Mouse (Mus musculus): ENCODE measurements around the gene 1700092M07Rik. TPM values are rescaled to one million over a fixed set of nuclear protein-coding genes. Genes with fewer than 3 reads are reported as not detected.

The 1700092M07Rik gene
- polyA plus RNA-seq, 2 experiments: 0.63 to 0.65 TPM

- DNase-seq (ENCODE audit: low read depth in 3 of 3, low spot score in 3 of 3) (no peak), ATAC-seq (ENCODE audit: insufficient read depth) (no peak)
- no peaks in the 10 kb centered on the region for H3K9me3 ChIP-seq (ENCODE audit: control insufficient read depth, low read length)
- no peak for TF ChIP-seq CTCF (IDR thresholded peaks at IDR 0.05; ENCODE audit: low read depth)
- H3K4me2 ChIP-seq (ENCODE audit: low read depth): peak overlapping the region; percentile 95
- H3K36me3 ChIP-seq (replicated peaks; ENCODE audit: control insufficient read depth, insufficient read depth, low read depth): peaks cover 22% of the 10 kb centered on the region
- WGBS (ENCODE audit: insufficient replicate concordance): 3% methylated on average over 14 of the region's 14 CpGs
- peak overlapping the region; percentile 97 for H3K9ac ChIP-seq (replicated peaks)
- peak overlapping the region; percentile 92 for H3K4me3 ChIP-seq (ENCODE audit: insufficient read depth in 1 of 2, low read depth in 2 of 2, low read length in 2 of 2)
- peaks cover 14 to 18% of the 10 kb centered on the region in 2 experiments for H3K4me1 ChIP-seq (replicated peaks; ENCODE audit: control insufficient read depth in 2 of 2, insufficient read depth in 2 of 2, low read length in 1 of 2)
- no peaks in the 10 kb centered on the region for H3K27me3 ChIP-seq (ENCODE audit: control insufficient read depth, insufficient read depth, low read length)
- peak overlapping the region; percentile 86 for H3K27ac ChIP-seq
These were observed 17.0 kb downstream of the 1700092M07Rik start for GRCm38 (mm10) chr19:8757471-8757998.

GRCm38 (mm10) chr19:8758899-8759298 lies 18.4 kb downstream of the 1700092M07Rik start:
- ATAC-seq (ENCODE audit: insufficient read depth) (no peak), DNase-seq (ENCODE audit: low read depth in 3 of 3, low spot score in 3 of 3) (no peak)
- Histone ChIP-seq H3K4me2 (ENCODE audit: low read depth) (peak overlapping the region; percentile 95), H3K27ac (peak overlapping the region; percentile 27), H3K27me3 (ENCODE audit: control insufficient read depth, insufficient read depth, low read length) (no peaks in the 10 kb centered on the region), H3K4me1 (replicated peaks; ENCODE audit: control insufficient read depth in 2 of 2, insufficient read depth in 2 of 2, low read length in 1 of 2) (peaks cover 14 to 18% of the 10 kb centered on the region in 2 experiments), H3K9ac (replicated peaks) (peak overlapping the region; percentile 97), H3K9me3 (ENCODE audit: control insufficient read depth, low read length) (no peaks in the 10 kb centered on the region), H3K4me3 (ENCODE audit: insufficient read depth in 1 of 2, low read depth in 2 of 2, low read length in 2 of 2) (peak overlapping the region in 1 of 2 experiments; percentile 92; a peak in 2 of 4 replicates), H3K36me3 (replicated peaks; ENCODE audit: control insufficient read depth, insufficient read depth, low read depth) (peaks cover 27% of the 10 kb centered on the region)
- TF ChIP-seq CTCF (IDR thresholded peaks at IDR 0.05; ENCODE audit: low read depth) (no peak), EP300 (IDR thresholded peaks at IDR 0.05; ENCODE audit: low read depth) (no peak)
- WGBS (ENCODE audit: insufficient replicate concordance): 26% methylated on average over 2 of the region's 2 CpGs

- DNase-seq (ENCODE audit: low read depth in 3 of 3, low spot score in 3 of 3): no peak
- Histone ChIP-seq H3K4me2 (ENCODE audit: low read depth) (no peak overlapping the region), H3K36me3 (replicated peaks; ENCODE audit: control insufficient read depth, insufficient read depth, low read depth) (peaks cover 36% of the 10 kb centered on the region), H3K4me3 (ENCODE audit: insufficient read depth in 1 of 2, low read depth in 2 of 2, low read length in 2 of 2) (no peak overlapping the region), H3K9me3 (ENCODE audit: control insufficient read depth, low read length) (no peaks in the 10 kb centered on the region; the same call in 1 of the 2 replicates), H3K9ac (replicated peaks) (no peak overlapping the region), H3K27ac (no peak overlapping the region), H3K27me3 (ENCODE audit: control insufficient read depth, insufficient read depth, low read length) (no peaks in the 10 kb centered on the region), H3K4me1 (replicated peaks; ENCODE audit: control insufficient read depth in 2 of 2, insufficient read depth in 2 of 2, low read length in 1 of 2) (peaks cover 13 to 15% of the 10 kb centered on the region in 2 experiments)
- ATAC-seq (ENCODE audit: insufficient read depth): no peak
- TF ChIP-seq CTCF (IDR thresholded peaks at IDR 0.05; ENCODE audit: low read depth): peak; percentile 32; the same call in 1 of the 2 replicates
- TF ChIP-seq EP300 (IDR thresholded peaks at IDR 0.05; ENCODE audit: low read depth): no peak
- 77% methylated on average over 2 of the region's 2 CpGs for WGBS (ENCODE audit: insufficient replicate concordance)
These were observed 20.2 kb downstream of the 1700092M07Rik start for GRCm38 (mm10) chr19:8760757-8761156.

- WGBS (ENCODE audit: insufficient replicate concordance): 82% methylated on average over 4 of the region's 4 CpGs
These were observed 22.8 kb downstream of the 1700092M07Rik start for GRCm38 (mm10) chr19:8763276-8763675.

GRCm38 (mm10) chr19:8765562-8765961 lies 25.0 kb downstream of the 1700092M07Rik start:
- Histone ChIP-seq H3K4me1 (replicated peaks; ENCODE audit: control insufficient read depth in 2 of 2, insufficient read depth in 2 of 2, low read length in 1 of 2) (peaks cover 4 to 5% of the 10 kb centered on the region in 2 experiments; a peak in 3 of 4 replicates), H3K4me2 (ENCODE audit: low read depth) (no peak overlapping the region), H3K4me3 (ENCODE audit: insufficient read depth in 1 of 2, low read depth in 2 of 2, low read length in 2 of 2) (no peak overlapping the region), H3K9ac (replicated peaks) (no peak overlapping the region), H3K36me3 (replicated peaks; ENCODE audit: control insufficient read depth, insufficient read depth, low read depth) (peaks cover 84% of the 10 kb centered on the region), H3K9me3 (ENCODE audit: control insufficient read depth, low read length) (no peaks in the 10 kb centered on the region; the same call in 1 of the 2 replicates), H3K27ac (no peak overlapping the region), H3K27me3 (ENCODE audit: control insufficient read depth, insufficient read depth, low read length) (no peaks in the 10 kb centered on the region)
- TF ChIP-seq CTCF (IDR thresholded peaks at IDR 0.05; ENCODE audit: low read depth) (no peak), EP300 (IDR thresholded peaks at IDR 0.05; ENCODE audit: low read depth) (no peak)
- DNase-seq (ENCODE audit: low read depth in 3 of 3, low spot score in 3 of 3) (no peak), ATAC-seq (ENCODE audit: insufficient read depth) (no peak)
- 85% methylated on average over 9 of the region's 9 CpGs for WGBS (ENCODE audit: insufficient replicate concordance)

More at GRCm38 (mm10) chr19:8763276-8763675, 22.8 kb downstream of the 1700092M07Rik start:
- DNase-seq (ENCODE audit: low read depth in 3 of 3, low spot score in 3 of 3): no peak
- peaks cover 62% of the 10 kb centered on the region for H3K36me3 ChIP-seq (replicated peaks; ENCODE audit: control insufficient read depth, insufficient read depth, low read depth)
- no peaks in the 10 kb centered on the region; the same call in 1 of the 2 replicates for H3K9me3 ChIP-seq (ENCODE audit: control insufficient read depth, low read length)
- H3K27me3 ChIP-seq (ENCODE audit: control insufficient read depth, insufficient read depth, low read length): no peaks in the 10 kb centered on the region
- H3K9ac ChIP-seq (replicated peaks): no peak overlapping the region
- no peak for TF ChIP-seq CTCF (IDR thresholded peaks at IDR 0.05; ENCODE audit: low read depth)
- no peak for TF ChIP-seq EP300 (IDR thresholded peaks at IDR 0.05; ENCODE audit: low read depth)
- no peak overlapping the region for H3K4me2 ChIP-seq (ENCODE audit: low read depth)
- H3K4me1 ChIP-seq (replicated peaks; ENCODE audit: control insufficient read depth in 2 of 2, insufficient read depth in 2 of 2, low read length in 1 of 2): peaks cover 7 to 8% of the 10 kb centered on the region in 2 experiments
- no peak overlapping the region for H3K27ac ChIP-seq
- H3K4me3 ChIP-seq (ENCODE audit: insufficient read depth in 1 of 2, low read depth in 2 of 2, low read length in 2 of 2): no peak overlapping the region
- ATAC-seq (ENCODE audit: insufficient read depth): no peak

Data from liver, embryonic 14.5 days (tissue).